12 mouse cellular contexts compared by ENCODE assay signal in the genomic region with DNA sequence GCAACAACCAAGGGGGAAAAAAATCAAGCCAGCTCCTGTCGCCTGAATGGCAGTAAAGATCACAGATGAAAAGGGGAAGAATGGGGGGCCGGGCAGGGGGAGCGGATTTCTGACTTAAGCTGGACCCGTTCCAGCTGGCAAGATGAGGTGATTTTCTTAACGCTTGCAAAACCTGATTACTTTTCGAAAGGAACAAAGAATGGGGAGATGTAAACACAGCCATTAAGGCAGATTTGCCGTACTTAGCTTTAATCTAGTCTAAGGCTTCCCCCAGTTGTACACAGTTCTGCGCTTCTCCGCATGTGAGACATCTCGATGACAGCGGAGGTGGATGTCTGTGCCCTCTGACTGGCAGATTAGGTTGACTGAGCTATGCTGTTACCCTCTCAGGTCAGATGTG.
DNase-seq lines count a peak whose midpoint lies in the region; ATAC-seq and TF ChIP-seq lines count a peak whose summit lies in the region.
"Had no signal": no experiment of that assay in that cellular context is flagged by ENCODE, and none has a peak within 500 bp of the region (broad histone marks: within the 10 kb centered on the region; RNA-seq: fewer than 3 reads in every experiment).

No protein-coding gene starts in this region.

- no peaks in the 10 kb centered on the region for H3K27me3 ChIP-seq in intestine, embryonic 14.5 days (replicated peaks; ENCODE audit: control insufficient read depth, insufficient read depth, low read length)
- H3K27me3 ChIP-seq in intestine, postnatal 0 days (replicated peaks; ENCODE audit: control insufficient read depth, insufficient read depth, low read length), result no peaks in the 10 kb centered on the region
- H3K27me3 ChIP-seq in embryonic facial prominence, embryonic 14.5 days (replicated peaks; ENCODE audit: control insufficient read depth, insufficient read depth, low read length), result no peaks in the 10 kb centered on the region
- H3K27me3 ChIP-seq in hindbrain, embryonic 15.5 days, result no peaks in the 10 kb centered on the region
- no peaks in the 10 kb centered on the region for H3K27me3 ChIP-seq in midbrain, postnatal 0 days (ENCODE audit: insufficient read depth, low read length)
- H3K27me3 ChIP-seq: liver, embryonic 15.5 days had no signal

- no peak for TF ChIP-seq CTCF in intestine, postnatal 0 days (IDR thresholded peaks at IDR 0.05; ENCODE audit: low read depth)
- no peak for TF ChIP-seq CTCF in midbrain, postnatal 0 days (IDR thresholded peaks at IDR 0.05)

- peaks cover 6% of the 10 kb centered on the region; the same call in 1 of the 2 replicates for H3K4me1 ChIP-seq in intestine, embryonic 14.5 days (replicated peaks; ENCODE audit: control insufficient read depth, insufficient read depth, low read length)
- H3K4me1 ChIP-seq in intestine, postnatal 0 days (replicated peaks; ENCODE audit: control insufficient read depth, insufficient read depth, low read length), result 0 out of 2 replicates have a peak, but pooled peaks cover 4% of the 10 kb centered on the region
- H3K4me1 ChIP-seq in embryonic facial prominence, embryonic 14.5 days (ENCODE audit: control insufficient read depth, insufficient read depth, low read length), result peaks cover 21% of the 10 kb centered on the region
- H3K4me1 ChIP-seq in hindbrain, embryonic 15.5 days (replicated peaks), result peaks cover 12% of the 10 kb centered on the region
- H3K4me1 ChIP-seq in midbrain, postnatal 0 days (ENCODE audit: insufficient read depth, low read length), result no peaks in the 10 kb centered on the region

- H3K27ac ChIP-seq in intestine, embryonic 14.5 days (ENCODE audit: low read depth), result no peak overlapping the region
- no peak overlapping the region for H3K27ac ChIP-seq in intestine, postnatal 0 days (ENCODE audit: low read depth, low read length)
- H3K27ac ChIP-seq in embryonic facial prominence, embryonic 14.5 days (replicated peaks; ENCODE audit: low read depth, low read length), result peak overlapping the region; percentile 19; the same call in 1 of the 2 replicates
- H3K27ac ChIP-seq in hindbrain, embryonic 15.5 days (replicated peaks), result no peak overlapping the region
- no peak overlapping the region for H3K27ac ChIP-seq in midbrain, postnatal 0 days (ENCODE audit: low read depth, low read length)
- H3K27ac ChIP-seq: kidney, postnatal 0 days; liver, embryonic 15.5 days had no signal

- H3K4me3 ChIP-seq in intestine, embryonic 14.5 days (ENCODE audit: low read depth, low read length), result no peak overlapping the region
- no peak overlapping the region for H3K4me3 ChIP-seq in intestine, postnatal 0 days (ENCODE audit: low read depth, low read length)
- no peak overlapping the region for H3K4me3 ChIP-seq in embryonic facial prominence, embryonic 14.5 days (ENCODE audit: low read depth, low read length)
- no peak overlapping the region for H3K4me3 ChIP-seq in hindbrain, embryonic 15.5 days
- 0 out of 2 replicates have a peak overlapping the region, but pooled peaks have one; percentile 5 for H3K4me3 ChIP-seq in midbrain, postnatal 0 days (ENCODE audit: low read depth, low read length)
- H3K4me3 ChIP-seq: liver, embryonic 15.5 days had no signal

- no peak for DNase-seq in intestine, embryonic 14.5 days (ENCODE audit: low spot score)
- peak; percentile 70 for DNase-seq in embryonic facial prominence, embryonic 14.5 days (ENCODE audit: low spot score)
- DNase-seq in midbrain, postnatal 0 days (ENCODE audit: low spot score), result peak; percentile 19
- no peak for DNase-seq in adrenal gland, adult 2 months
- DNase-seq in MN1 (ENCODE audit: low spot score), result no peak
- DNase-seq in adrenal gland, adult 8-10 months, result no peak
- DNase-seq: gastrocnemius, postnatal 36 days; heart, postnatal 10 days had no signal

- 31% methylated on average over 11 of the region's 11 CpGs for WGBS in intestine, embryonic 14.5 days
- WGBS in intestine, postnatal 0 days, result 39% methylated on average over 11 of the region's 11 CpGs
- 42% methylated on average over 11 of the region's 11 CpGs for WGBS in embryonic facial prominence, embryonic 14.5 days
- 32% methylated on average over 11 of the region's 11 CpGs for WGBS in hindbrain, embryonic 15.5 days
- WGBS in midbrain, postnatal 0 days, result 12% methylated on average over 11 of the region's 11 CpGs

- no peak for ATAC-seq in intestine, embryonic 14.5 days (replicated peaks; ENCODE audit: low FRiP score, low TSS enrichment, low read depth)
- ATAC-seq in intestine, postnatal 0 days, result no peak
- ATAC-seq in embryonic facial prominence, embryonic 14.5 days (ENCODE audit: low read depth), result peak; percentile 80
- ATAC-seq in hindbrain, embryonic 15.5 days (ENCODE audit: low FRiP score, low read depth), result no peak
- no peak for ATAC-seq in midbrain, postnatal 0 days (ENCODE audit: low FRiP score)

- H3K9me3 ChIP-seq in intestine, embryonic 14.5 days (ENCODE audit: control insufficient read depth, low read length), result no peaks in the 10 kb centered on the region
- no peaks in the 10 kb centered on the region for H3K9me3 ChIP-seq in intestine, postnatal 0 days (ENCODE audit: control insufficient read depth)
- H3K9me3 ChIP-seq in embryonic facial prominence, embryonic 14.5 days (ENCODE audit: control insufficient read depth, low read length), result no peaks in the 10 kb centered on the region
- H3K9me3 ChIP-seq in hindbrain, embryonic 15.5 days, result no peaks in the 10 kb centered on the region
- no peaks in the 10 kb centered on the region for H3K9me3 ChIP-seq in midbrain, postnatal 0 days (ENCODE audit: low read length)
- H3K9me3 ChIP-seq: liver, embryonic 15.5 days had no signal

- H3K36me3 ChIP-seq in intestine, embryonic 14.5 days (ENCODE audit: control insufficient read depth, insufficient read depth, low read length), result no peaks in the 10 kb centered on the region
- H3K36me3 ChIP-seq in intestine, postnatal 0 days (ENCODE audit: control insufficient read depth, insufficient read depth), result no peaks in the 10 kb centered on the region
- H3K36me3 ChIP-seq in embryonic facial prominence, embryonic 14.5 days (ENCODE audit: control insufficient read depth, insufficient read depth, low read length), result peaks cover 8% of the 10 kb centered on the region; the same call in 1 of the 2 replicates
- H3K36me3 ChIP-seq in hindbrain, embryonic 15.5 days, result no peaks in the 10 kb centered on the region
- no peaks in the 10 kb centered on the region for H3K36me3 ChIP-seq in midbrain, postnatal 0 days (ENCODE audit: insufficient read depth, low read length)
- H3K36me3 ChIP-seq: liver, embryonic 15.5 days had no signal

- H3K4me2 ChIP-seq in intestine, embryonic 14.5 days (ENCODE audit: low read length), result peak overlapping the region; percentile 36
- H3K4me2 ChIP-seq in intestine, postnatal 0 days (replicated peaks; ENCODE audit: low read depth), result no peak overlapping the region
- H3K4me2 ChIP-seq in embryonic facial prominence, embryonic 14.5 days (ENCODE audit: low read depth, low read length), result no peak overlapping the region
- H3K4me2 ChIP-seq in hindbrain, embryonic 15.5 days, result peak overlapping the region; percentile 35
- peak overlapping the region; percentile 40 for H3K4me2 ChIP-seq in midbrain, postnatal 0 days (ENCODE audit: low read depth, low read length, poor library complexity, severe bottlenecking)
- H3K4me2 ChIP-seq: liver, embryonic 15.5 days had no signal

- H3K9ac ChIP-seq in intestine, embryonic 14.5 days (ENCODE audit: low read length), result no peak overlapping the region
- H3K9ac ChIP-seq in intestine, postnatal 0 days (ENCODE audit: low read depth, low read length), result no peak overlapping the region
- no peak overlapping the region for H3K9ac ChIP-seq in embryonic facial prominence, embryonic 14.5 days (ENCODE audit: low read depth, low read length)
- no peak overlapping the region for H3K9ac ChIP-seq in hindbrain, embryonic 15.5 days
- H3K9ac ChIP-seq in midbrain, postnatal 0 days (replicated peaks; ENCODE audit: low read length, poor library complexity, severe bottlenecking), result no peak overlapping the region
- H3K9ac ChIP-seq: liver, embryonic 15.5 days had no signal

Comparison
In these comparisons a context has a peak if more than half of its experiments do, and no peak if none do; other contexts are left out.
1. H3K4me2 ChIP-seq: peak in intestine, embryonic 14.5 days (single experiment), hindbrain, embryonic 15.5 days (single experiment) and midbrain, postnatal 0 days (single experiment); none in intestine, postnatal 0 days (single experiment) and embryonic facial prominence, embryonic 14.5 days (single experiment).
2. DNase-seq: peak in embryonic facial prominence, embryonic 14.5 days (single experiment) and midbrain, postnatal 0 days (single experiment); none in intestine, embryonic 14.5 days (single experiment), adrenal gland, adult 2 months (single experiment), MN1 (single experiment) and adrenal gland, adult 8-10 months (single experiment).